Mouse (Mus musculus): Measurements from ENCODE around the gene Car14. TPM values are rescaled to one million over a fixed set of nuclear protein-coding genes. Genes with fewer than 3 reads are reported as not detected.
A peak's percentile ranks its signal among the peaks of the same experiment; 100 is the strongest.

Gene Car14
- total and polyA plus RNA-seq, 3 experiments = 0.15 to 0.38 TPM; not detected in 1

- H3K9ac ChIP-seq (ENCODE audit: control insufficient read depth, low read depth, low read length, poor library complexity, severe bottlenecking) = peak overlapping the region; percentile 83
- TF ChIP-seq E2F4 (IDR thresholded peaks at IDR 0.05; ENCODE audit: borderline replicate concordance, low read depth, low read length) (no peak), JUND (IDR thresholded peaks at IDR 0.05; ENCODE audit: low read depth, low read length) (no peak), POLR2AphosphoS2 (IDR thresholded peaks at IDR 0.05; ENCODE audit: low read length) (no peak), GATA1 (IDR thresholded peaks at IDR 0.05; ENCODE audit: low read depth, low read length) (0 out of 2 replicates have a peak, but pooled peaks have one; percentile 4), HCFC1 (IDR thresholded peaks at IDR 0.05; ENCODE audit: low read depth, low read length) (no peak), MAFK (IDR thresholded peaks at IDR 0.05; ENCODE audit: borderline replicate concordance, low read depth, low read length) (no peak), MXI1 (IDR thresholded peaks at IDR 0.05; ENCODE audit: low read depth, low read length) (peak; percentile 73), RAD21 (IDR thresholded peaks at IDR 0.05; ENCODE audit: low read depth, low read length) (no peak), EP300 (IDR thresholded peaks at IDR 0.05; ENCODE audit: low read depth in 1 of 2, low read length in 2 of 2) (no peak), MYC (IDR thresholded peaks at IDR 0.05; ENCODE audit: low read depth, low read length) (no peak), POLR2AphosphoS5 (IDR thresholded peaks at IDR 0.05; ENCODE audit: borderline replicate concordance, low read depth, low read length) (no peak), NRF1 (IDR thresholded peaks at IDR 0.05; ENCODE audit: insufficient read depth, low read depth, low read length, poor library complexity, severe bottlenecking) (no peak)
- no peaks in the 10 kb centered on the region for H3K9me3 ChIP-seq (replicated peaks; ENCODE audit: insufficient read depth, low read length)
- DNase-seq (ENCODE audit: low read depth, low spot score) = peak; percentile 87
- peaks cover 3 to 17% of the 10 kb centered on the region in 2 experiments for H3K36me3 ChIP-seq (ENCODE audit: control insufficient read depth in 1 of 2, insufficient read depth in 2 of 2, low read length in 2 of 2)
- H3K4me3 ChIP-seq (ENCODE audit: control insufficient read depth in 1 of 2, insufficient read depth in 1 of 2, low read depth in 2 of 2, low read length in 2 of 2) = peak overlapping the region; percentile 75 to 80
- peaks cover 4 to 8% of the 10 kb centered on the region in 2 experiments for H3K4me1 ChIP-seq (ENCODE audit: control insufficient read depth in 1 of 2, insufficient read depth in 2 of 2, low read length in 2 of 2)
- peak overlapping the region; percentile 57; the same call in 1 of the 2 replicates for H3K27ac ChIP-seq (ENCODE audit: control insufficient read depth, low read depth, low read length)
- H3K27me3 ChIP-seq (ENCODE audit: control insufficient read depth in 1 of 2, insufficient read depth in 2 of 2, low read length in 2 of 2) = no peaks in the 10 kb centered on the region
- H3K79me2 ChIP-seq (ENCODE audit: control insufficient read depth, insufficient read depth, low read length, poor library complexity) = peaks cover 37% of the 10 kb centered on the region
Measured at GRCm38 (mm10) chr3:95872048-95872447, 32.4 kb downstream of the Car14 start.

- Histone ChIP-seq H3K27ac (ENCODE audit: control insufficient read depth, low read depth, low read length) (peak within 1 kb of the TSS; percentile 85), H3K9me3 (replicated peaks; ENCODE audit: insufficient read depth, low read length) (no peaks in the 10 kb centered on the region), H3K4me1 (ENCODE audit: control insufficient read depth in 1 of 2, insufficient read depth in 2 of 2, low read length in 2 of 2) (peaks cover 4 to 8% of the 10 kb centered on the region in 2 experiments), H3K36me3 (ENCODE audit: control insufficient read depth in 1 of 2, insufficient read depth in 2 of 2, low read length in 2 of 2) (peaks cover 3 to 17% of the 10 kb centered on the region in 2 experiments), H3K79me2 (ENCODE audit: control insufficient read depth, insufficient read depth, low read length, poor library complexity) (peaks cover 37% of the 10 kb centered on the region), H3K27me3 (ENCODE audit: control insufficient read depth in 1 of 2, insufficient read depth in 2 of 2, low read length in 2 of 2) (no peaks in the 10 kb centered on the region), H3K4me3 (ENCODE audit: control insufficient read depth in 1 of 2, insufficient read depth in 1 of 2, low read depth in 2 of 2, low read length in 2 of 2) (peak within 1 kb of the TSS; percentile 75 to 80), H3K9ac (ENCODE audit: control insufficient read depth, low read depth, low read length, poor library complexity, severe bottlenecking) (peak within 1 kb of the TSS; percentile 83)
- peak; percentile 99 for DNase-seq (ENCODE audit: low read depth, low spot score)
- peak; percentile 64; the same call in 1 of the 2 replicates for TF ChIP-seq BHLHE40 (IDR thresholded peaks at IDR 0.05; ENCODE audit: borderline replicate concordance, low read depth, low read length)
- peak; percentile 87 for TF ChIP-seq CHD1 (IDR thresholded peaks at IDR 0.05; ENCODE audit: low read depth, low read length)
- TF ChIP-seq ELF1 (IDR thresholded peaks at IDR 0.05; ENCODE audit: low read depth, low read length) = peak; percentile 97
- no peak for TF ChIP-seq RAD21 (IDR thresholded peaks at IDR 0.05; ENCODE audit: low read depth, low read length)
- TF ChIP-seq UBTF (IDR thresholded peaks at IDR 0.05; ENCODE audit: borderline replicate concordance, insufficient read depth, low read depth, low read length) = peak; percentile 88; the same call in 1 of the 2 replicates
- TF ChIP-seq NRF1 (IDR thresholded peaks at IDR 0.05; ENCODE audit: insufficient read depth, low read depth, low read length, poor library complexity, severe bottlenecking) = peak; percentile 90
- peak; percentile 84 for TF ChIP-seq KAT2A (conservative IDR thresholded peaks at IDR 0.05; ENCODE audit: low read depth, low read length)
- TF ChIP-seq TBP (IDR thresholded peaks at IDR 0.05; ENCODE audit: low read depth, low read length) = peak; percentile 92
- TF ChIP-seq GATA1 (IDR thresholded peaks at IDR 0.05; ENCODE audit: low read depth, low read length) = no peak
- TF ChIP-seq USF2 (IDR thresholded peaks at IDR 0.05; ENCODE audit: borderline replicate concordance in 1 of 2, insufficient read depth in 1 of 2, low read depth in 1 of 2, low read length in 2 of 2) = no peak
- 0 out of 4 replicates have a peak, but pooled peaks of 1 of the 2 experiments have one; percentile 36 for TF ChIP-seq EP300 (IDR thresholded peaks at IDR 0.05; ENCODE audit: low read depth in 1 of 2, low read length in 2 of 2)
- TF ChIP-seq POLR2A (IDR thresholded peaks at IDR 0.05; ENCODE audit: control insufficient read depth in 1 of 2, insufficient read depth in 1 of 2, low read depth in 1 of 2, low read length in 2 of 2, poor library complexity in 1 of 2) = peak; percentile 99 to 100
- peak; percentile 99 for TF ChIP-seq POLR2AphosphoS2 (IDR thresholded peaks at IDR 0.05; ENCODE audit: low read length)
- TF ChIP-seq E2F4 (IDR thresholded peaks at IDR 0.05; ENCODE audit: borderline replicate concordance, low read depth, low read length) = peak; percentile 54; the same call in 1 of the 2 replicates
- TF ChIP-seq POLR2AphosphoS5 (IDR thresholded peaks at IDR 0.05; ENCODE audit: borderline replicate concordance, low read depth, low read length) = peak; percentile 89; the same call in 1 of the 2 replicates
- TF ChIP-seq ZMIZ1 (IDR thresholded peaks at IDR 0.05; ENCODE audit: low read depth, low read length) = no peak; the same call in none of the 2 replicates
- peak; percentile 86 for TF ChIP-seq TCF12 (IDR thresholded peaks at IDR 0.05; ENCODE audit: low read depth, low read length)
- peak; percentile 64 for TF ChIP-seq RCOR1 (IDR thresholded peaks at IDR 0.05; ENCODE audit: low read depth, low read length)
- peak; percentile 89 for TF ChIP-seq MAX (IDR thresholded peaks at IDR 0.05; ENCODE audit: low read length)
- TF ChIP-seq CTCF (IDR thresholded peaks at IDR 0.05 in 2 of 3, conservative IDR thresholded peaks at IDR 0.05 in 1 of 3; ENCODE audit: control insufficient read depth in 1 of 3, insufficient read depth in 1 of 3, low read depth in 2 of 3, low read length in 3 of 3, poor library complexity in 1 of 3, severe bottlenecking in 1 of 3) = peak in 1 of 3 experiments; percentile 19; a peak in 1 of 6 replicates
- peak; percentile 64; the same call in 1 of the 2 replicates for TF ChIP-seq USF1 (IDR thresholded peaks at IDR 0.05; ENCODE audit: low read depth, low read length)
- TF ChIP-seq HCFC1 (IDR thresholded peaks at IDR 0.05; ENCODE audit: low read depth, low read length) = peak; percentile 93
- no peak for TF ChIP-seq MYB (IDR thresholded peaks at IDR 0.05; ENCODE audit: low read depth, low read length)
- TF ChIP-seq SMC3 (IDR thresholded peaks at IDR 0.05; ENCODE audit: low read depth, low read length) = no peak; the same call in 1 of the 2 replicates
Measured at GRCm38 (mm10) chr3:95871392-95871867, 33.1 kb downstream of the Car14 start, which contains the start of gene Mrps21. Gene Mrps21 (minus strand): TSS chr3:95871519.

Measured in MEL (cell line).